Mouse (Mus musculus): ENCODE measurements around the gene Dennd1a.

GRCm38 (mm10) chr2:38192007-38192406, 95.2 kb downstream of the Dennd1a start:
- TF ChIP-seq CTCF (IDR thresholded peaks at IDR 0.05; ENCODE audit: insufficient read depth, low read length), result no peak
- no peak for TF ChIP-seq POLR2A (IDR thresholded peaks at IDR 0.05; ENCODE audit: borderline replicate concordance, extremely low read depth, low read depth, low read length)
